Mouse (Mus musculus) liver, embryonic 14.5 days (tissue): Measurements from ENCODE around the gene Zfp513. TPM values are rescaled to one million over a fixed set of nuclear protein-coding genes. Genes with fewer than 3 reads are reported as not detected.

Experiments used
- ATAC-seq: fragments of 200-750 bp; cut with Nextera tagmentation; 2 replicates; pipeline ENCODE4 v1.8.0; 2017; ENCODE audit warnings: moderate number of reproducible peaks, mild to moderate bottlenecking, moderate library complexity; ENCODE audit not compliant: insufficient read depth
- DNase-seq, 3 experiments: peaks; one replicate each; pipeline ENCODE4 v3.0.0-alpha.2; 2012 to 2013; ENCODE audit warnings: low read depth in 3 of 3, low spot score in 3 of 3
- H3K27ac ChIP-seq: fragments of 300-500 bp; sonication (generic); 2 replicates; pipeline ENCODE4 v1.5.1; 2014; ENCODE audit warnings: moderate library complexity, mild to moderate bottlenecking, control low read depth, inconsistent platforms
- H3K27me3 ChIP-seq: fragments of 300-500 bp; sonication (generic); 2 replicates; pipeline ENCODE4 v1.6.1; 2014; ENCODE audit warnings: mild to moderate bottlenecking, low read length, moderate library complexity; ENCODE audit not compliant: control insufficient read depth, insufficient read depth
- H3K36me3 ChIP-seq: fragments of 300-500 bp; sonication (generic); replicated peaks from 2 replicates; pipeline ENCODE4 v1.6.1; 2014; ENCODE audit warnings: low read depth; ENCODE audit not compliant: control insufficient read depth, insufficient read depth
- H3K4me1 ChIP-seq, 2 experiments: fragments of 200-500 bp in 1 of 2; fragments of 300-500 bp in 1 of 2; sonication (generic) in 1 of 2; replicated peaks; 2 replicates each; pipeline ENCODE4 v1.6.1; 2012 to 2014; ENCODE audit warnings: antibody characterized with exemption in 1 of 2, inconsistent platforms in 1 of 2, low read length in 1 of 2; ENCODE audit not compliant: control insufficient read depth in 2 of 2, insufficient read depth in 2 of 2
- H3K4me2 ChIP-seq: fragments of 300-500 bp; sonication (generic); 2 replicates; pipeline ENCODE4 v1.6.1; 2014; ENCODE audit warnings: low read depth, mild to moderate bottlenecking, control low read depth, moderate library complexity
- H3K4me3 ChIP-seq, 2 experiments: fragments of 200-500 bp in 1 of 2; fragments of 300-500 bp in 1 of 2; sonication (generic) in 1 of 2; 2 replicates each; pipeline ENCODE4 v1.5.1; 2012 to 2014; ENCODE audit warnings: low read depth in 2 of 2, low read length in 2 of 2, mild to moderate bottlenecking in 2 of 2, control low read depth in 1 of 2, inconsistent platforms in 1 of 2, moderate library complexity in 1 of 2; ENCODE audit not compliant: insufficient read depth in 1 of 2
- H3K9ac ChIP-seq: fragments of 300-500 bp; sonication (generic); replicated peaks from 2 replicates; pipeline ENCODE4 v1.6.1; 2014; ENCODE audit warnings: mild to moderate bottlenecking, control low read depth, moderate library complexity
- H3K9me3 ChIP-seq: fragments of 300-500 bp; sonication (generic); 2 replicates; pipeline ENCODE4 v1.6.1; 2016; ENCODE audit warnings: low read length, mixed read lengths; ENCODE audit not compliant: control insufficient read depth
- CTCF ChIP-seq: IDR thresholded peaks from 2 replicates; pipeline ENCODE4 v1.5.1; 2016; ENCODE audit warnings: antibody characterized with exemption, low read depth, control low read depth
- EP300 ChIP-seq: IDR thresholded peaks from 2 replicates; pipeline ENCODE4 v1.6.1; 2016; ENCODE audit warnings: antibody characterized with exemption, low read depth
- WGBS: fragments of 180-500 bp; shearing (Covaris S2); extraction: QIAGEN DNeasy Blood & Tissue Kit; methylation state at CpG from one replicate; pipeline ENCODE4 v1.1.7; 2014; ENCODE audit not compliant: insufficient replicate concordance; 5-methylcytosine and 5-hydroxymethylcytosine counted together
- polyA plus RNA-seq, 2 experiments: library from polyadenylated mRNA; depleted of rRNA in 1 of 2; stranded (reverse) in 1 of 2; unstranded in 1 of 2; fragments of >200 nt; fragmentation: Nextera tagmentation in 1 of 2; extraction: Ambion mirVana in 1 of 2; gene quantifications; 2 replicates each; pipeline versions ENCODE4 v1.2.1 to v1.2.3; 2012 to 2014

The Zfp513 gene
- polyA plus RNA-seq, 2 experiments = 0.80 to 8.8 TPM

GRCm38 (mm10) chr5:31241522-31242034, 39.5 kb upstream of the Zfp513 start:
- Histone ChIP-seq H3K27me3 (no peaks in the 10 kb centered on the region), H3K9ac (peak overlapping the region; percentile 84), H3K27ac (peak overlapping the region; percentile 46), H3K36me3 (peaks cover 6% of the 10 kb centered on the region), H3K4me1 (peaks cover 5 to 11% of the 10 kb centered on the region in 2 experiments), H3K9me3 (no peaks in the 10 kb centered on the region), H3K4me3 (peak overlapping the region; percentile 89 to 94), H3K4me2 (peak overlapping the region; percentile 95)
- DNase-seq = peak in 1 of 3 experiments; percentile 20
- TF ChIP-seq CTCF (no peak), EP300 (no peak)
- WGBS = 2% methylated on average over 13 of the region's 13 CpGs
- ATAC-seq = no peak

GRCm38 (mm10) chr5:31240637-31241521, 38.8 kb upstream of the Zfp513 start, which contains the start of the genes Nrbp1 and Gm9970:
Nrbp1 (plus strand) TSS chr5:31240864.
Gm9970 (minus strand) TSS chr5:31241232.
- Histone ChIP-seq H3K4me3 (peak within 1 kb of the TSS; percentile 89 to 94), H3K4me2 (peak within 1 kb of the TSS; percentile 95), H3K9ac (peak within 1 kb of the TSS; percentile 84), H3K27me3 (no peaks in the 10 kb centered on the region), H3K27ac (peak within 1 kb of the TSS; percentile 82), H3K9me3 (no peaks in the 10 kb centered on the region), H3K4me1 (peaks cover 5 to 11% of the 10 kb centered on the region in 2 experiments), H3K36me3 (peaks cover 6% of the 10 kb centered on the region)
- ATAC-seq (peak; percentile 96), DNase-seq (peak; percentile 89 to 90 (median 90))
- WGBS = 0% methylated on average over 92 of the region's 103 CpGs
- TF ChIP-seq EP300 (no peak), CTCF (0 out of 2 replicates have a peak, but pooled peaks have one; percentile 3)

- Histone ChIP-seq H3K27ac (no peak overlapping the region), H3K9ac (no peak overlapping the region), H3K4me2 (no peak overlapping the region), H3K4me3 (no peak overlapping the region), H3K4me1 (peaks cover under 1 to 1% of the 10 kb centered on the region in 2 experiments; a peak in 3 of 4 replicates), H3K36me3 (no peaks in the 10 kb centered on the region), H3K9me3 (no peaks in the 10 kb centered on the region), H3K27me3 (no peaks in the 10 kb centered on the region)
- 46% methylated on average over 1 of the region's 1 CpGs for WGBS
- ATAC-seq (no peak), DNase-seq (no peak)
- TF ChIP-seq CTCF (no peak), EP300 (no peak)
Measured at GRCm38 (mm10) chr5:31226641-31227040, 24.5 kb upstream of the Zfp513 start.

- H3K9ac ChIP-seq = no peak overlapping the region
- ATAC-seq (no peak), DNase-seq (no peak)
- no peak for TF ChIP-seq EP300
- no peak for TF ChIP-seq CTCF
- H3K4me3 ChIP-seq = no peak overlapping the region
- H3K4me2 ChIP-seq = no peak overlapping the region
- no peaks in the 10 kb centered on the region for H3K36me3 ChIP-seq
- peaks cover 11 to 14% of the 10 kb centered on the region in 2 experiments for H3K4me1 ChIP-seq
- 78% methylated on average over 9 of the region's 9 CpGs for WGBS
- H3K9me3 ChIP-seq = no peaks in the 10 kb centered on the region
- no peaks in the 10 kb centered on the region for H3K27me3 ChIP-seq
- no peak overlapping the region for H3K27ac ChIP-seq
Measured at GRCm38 (mm10) chr5:31222696-31223095, 20.6 kb upstream of the Zfp513 start.
